Mouse (Mus musculus): ENCODE results near the gene Tmem232. TPM values are rescaled to one million over a fixed set of nuclear protein-coding genes. Genes with fewer than 3 reads are reported as not detected.
"Not testable (repeated sequence)": the region's sequence is repeated elsewhere in the genome, so short reads cannot be mapped to it uniquely, and the experiment has no call there.

Gene Tmem232
- total RNA-seq (2021) = under 1 TPM; 0.11 TPM
- long read RNA-seq, experiment 1 = 0 reads
- long read RNA-seq, experiment 2 = 0 reads

GRCm38 (mm10) chr17:65540441-65541272 lies at the start of gene Tmem232:
Gene Tmem232, minus strand, starts transcription at chr17:65540782.
- DNase-seq (ENCODE audit: low spot score in 2 of 2) = no peak

- DNase-seq (ENCODE audit: low spot score in 2 of 2) = no peak
Observed at GRCm38 (mm10) chr17:65586892-65587291, 46.3 kb upstream of the Tmem232 start.

- no peak for DNase-seq (ENCODE audit: low spot score in 2 of 2)
Observed at GRCm38 (mm10) chr17:65581440-65581839, 40.9 kb upstream of the Tmem232 start.

- no peak for DNase-seq (ENCODE audit: low spot score in 2 of 2)
Observed at GRCm38 (mm10) chr17:65579766-65580165, 39.2 kb upstream of the Tmem232 start.

GRCm38 (mm10) chr17:65575339-65575738 lies 34.8 kb upstream of the Tmem232 start:
- no peak for DNase-seq (ENCODE audit: low spot score in 2 of 2)

- DNase-seq (ENCODE audit: low spot score in 2 of 2) = no peak
Observed at GRCm38 (mm10) chr17:65574850-65575249, 34.3 kb upstream of the Tmem232 start.

- no peak for DNase-seq (ENCODE audit: low spot score in 2 of 2)
Observed at GRCm38 (mm10) chr17:65571866-65572265, 31.3 kb upstream of the Tmem232 start.

GRCm38 (mm10) chr17:65571466-65571865 lies 30.9 kb upstream of the Tmem232 start:
- DNase-seq (ENCODE audit: low spot score in 2 of 2) = no peak

GRCm38 (mm10) chr17:65564189-65564588 lies 23.6 kb upstream of the Tmem232 start:
- DNase-seq (ENCODE audit: low spot score in 2 of 2) = no peak

- no peak for DNase-seq (ENCODE audit: low spot score in 2 of 2)
Observed at GRCm38 (mm10) chr17:65563345-65563744, 22.8 kb upstream of the Tmem232 start.

- no peak for DNase-seq (ENCODE audit: low spot score in 2 of 2)
Observed at GRCm38 (mm10) chr17:65562761-65563160, 22.2 kb upstream of the Tmem232 start.

- DNase-seq (ENCODE audit: low spot score in 2 of 2) = no peak
Observed at GRCm38 (mm10) chr17:65561361-65562015, 20.9 kb upstream of the Tmem232 start.

- no peak for DNase-seq (ENCODE audit: low spot score in 2 of 2)
Observed at GRCm38 (mm10) chr17:65559273-65559672, 18.7 kb upstream of the Tmem232 start.

GRCm38 (mm10) chr17:65558788-65559187 lies 18.2 kb upstream of the Tmem232 start:
- DNase-seq (ENCODE audit: low spot score in 2 of 2) = no peak

- peak in 1 of 2 experiments; percentile 48 for DNase-seq (ENCODE audit: low spot score in 2 of 2)
Observed at GRCm38 (mm10) chr17:65558217-65558616, 17.6 kb upstream of the Tmem232 start.

GRCm38 (mm10) chr17:65557212-65557611 lies 16.6 kb upstream of the Tmem232 start:
- no peak for DNase-seq (ENCODE audit: low spot score in 2 of 2)

- DNase-seq (ENCODE audit: low spot score in 2 of 2) = no peak
Observed at GRCm38 (mm10) chr17:65556798-65557197, 16.2 kb upstream of the Tmem232 start.

- no peak for DNase-seq (ENCODE audit: low spot score in 2 of 2)
Observed at GRCm38 (mm10) chr17:65552426-65552997, 11.9 kb upstream of the Tmem232 start.

GRCm38 (mm10) chr17:65550357-65550756 lies 9.8 kb upstream of the Tmem232 start:
- DNase-seq (ENCODE audit: low spot score in 2 of 2) = no peak

GRCm38 (mm10) chr17:65548698-65549365 lies 8.2 kb upstream of the Tmem232 start:
- DNase-seq (ENCODE audit: low spot score in 2 of 2) = no peak

- not testable (repeated sequence) for DNase-seq (ENCODE audit: low spot score in 2 of 2)
Observed at GRCm38 (mm10) chr17:65546221-65546620, 5.6 kb upstream of the Tmem232 start.
